Mouse (Mus musculus) forebrain, postnatal 0 days (tissue): ENCODE data around the gene Rarb. TPM values are rescaled to one million over a fixed set of nuclear protein-coding genes. Genes with fewer than 3 reads are reported as not detected.

ENCODE experiments used
- ATAC-seq: fragments of 200-750 bp; cut with Nextera tagmentation; 2 replicates; pipeline ENCODE4 v1.8.0; 2017; ENCODE audit warnings: mild to moderate bottlenecking, moderate library complexity
- DNase-seq: peaks from one replicate; pipeline ENCODE4 v3.0.0-alpha.2; 2015
- H3K27ac ChIP-seq: fragments of 300-500 bp; sonication (generic); 2 replicates; pipeline ENCODE4 v1.5.1; 2014; ENCODE audit warnings: low read depth, mild to moderate bottlenecking, antibody characterized with exemption, low read length, moderate library complexity, mixed read lengths
- H3K27me3 ChIP-seq: fragments of 300-500 bp; sonication (generic); 2 replicates; pipeline ENCODE4 v1.6.1; 2014; ENCODE audit warnings: mild to moderate bottlenecking, low read length, mixed read lengths; ENCODE audit not compliant: insufficient read depth
- H3K36me3 ChIP-seq: fragments of 300-500 bp; sonication (generic); 2 replicates; pipeline ENCODE4 v1.6.1; 2014; ENCODE audit warnings: mild to moderate bottlenecking, moderate library complexity; ENCODE audit not compliant: insufficient read depth
- H3K4me1 ChIP-seq: fragments of 300-500 bp; sonication (generic); 2 replicates; pipeline ENCODE4 v1.6.1; 2014; ENCODE audit warnings: antibody characterized with exemption; ENCODE audit not compliant: insufficient read depth
- H3K4me2 ChIP-seq: fragments of 300-500 bp; sonication (generic); 2 replicates; pipeline ENCODE4 v1.6.1; 2014; ENCODE audit warnings: low read depth, mild to moderate bottlenecking, moderate library complexity
- H3K4me3 ChIP-seq: fragments of 300-500 bp; sonication (generic); 2 replicates; pipeline ENCODE4 v1.5.1; 2014; ENCODE audit warnings: low read depth, low read length, mixed read lengths
- H3K9ac ChIP-seq: fragments of 300-500 bp; sonication (generic); 2 replicates; pipeline ENCODE4 v1.6.1; 2014; ENCODE audit warnings: mild to moderate bottlenecking
- H3K9me3 ChIP-seq: fragments of 300-500 bp; sonication (generic); 2 replicates; pipeline ENCODE4 v1.6.1; 2016; ENCODE audit warnings: low read length
- CTCF ChIP-seq: sonication (generic); IDR thresholded peaks from 2 replicates; pipeline ENCODE4 v1.5.1; 2016; ENCODE audit warnings: antibody characterized with exemption, control low read depth, low read depth
- WGBS: fragments of 180-500 bp; shearing (Covaris S2); extraction: QIAGEN DNeasy Blood & Tissue Kit; methylation state at CpG from one replicate; pipeline ENCODE4 v1.1.7; 2014; 5-methylcytosine and 5-hydroxymethylcytosine counted together
- polyA plus RNA-seq: library from polyadenylated mRNA; unstranded; fragments of >200 nt; fragmentation: Nextera tagmentation; extraction: Ambion mirVana; gene quantifications from 2 replicates; pipeline ENCODE4 v1.2.1, GENCODE M21; 2015
- total RNA-seq: library from RNA; depleted of rRNA; stranded (reverse); fragments of >200 nt; gene quantifications from 2 replicates; pipeline ENCODE4 v1.2.3, GENCODE M21; 2014

Rarb gene
- total and polyA plus RNA-seq, 2 experiments from 2014 or later = 20.6 to 34.9 TPM

DNA sequence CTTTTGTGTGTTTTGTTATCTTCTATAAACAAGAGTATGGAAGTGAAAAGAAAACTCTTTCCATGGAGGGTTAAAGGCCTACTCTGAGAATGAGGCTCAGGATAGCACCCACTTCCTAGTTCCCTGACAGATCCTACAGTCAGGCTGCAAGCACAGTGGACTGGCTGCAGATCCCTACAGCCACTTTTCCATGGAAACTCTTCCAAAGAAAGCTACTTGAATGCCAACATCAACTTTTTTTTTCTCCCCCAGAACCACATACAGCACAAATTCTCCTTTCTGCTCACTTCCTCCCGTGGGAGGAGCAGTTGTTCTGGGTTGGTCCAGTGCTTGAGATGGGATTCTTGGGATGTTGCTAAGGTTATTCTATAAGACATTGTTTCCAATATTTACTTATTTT, 66.3 kb downstream of the Rarb start:
- no peak overlapping the region for H3K4me2 ChIP-seq
- H3K4me3 ChIP-seq = no peak overlapping the region
- 69% methylated on average over 1 of the region's 1 CpGs for WGBS
- H3K9ac ChIP-seq = no peak overlapping the region
- no peaks in the 10 kb centered on the region for H3K36me3 ChIP-seq
- H3K27me3 ChIP-seq = no peaks in the 10 kb centered on the region
- H3K9me3 ChIP-seq = no peaks in the 10 kb centered on the region
- TF ChIP-seq CTCF = no peak
- ATAC-seq (no peak), DNase-seq (no peak)
- no peaks in the 10 kb centered on the region for H3K4me1 ChIP-seq
- no peak overlapping the region for H3K27ac ChIP-seq

DNA sequence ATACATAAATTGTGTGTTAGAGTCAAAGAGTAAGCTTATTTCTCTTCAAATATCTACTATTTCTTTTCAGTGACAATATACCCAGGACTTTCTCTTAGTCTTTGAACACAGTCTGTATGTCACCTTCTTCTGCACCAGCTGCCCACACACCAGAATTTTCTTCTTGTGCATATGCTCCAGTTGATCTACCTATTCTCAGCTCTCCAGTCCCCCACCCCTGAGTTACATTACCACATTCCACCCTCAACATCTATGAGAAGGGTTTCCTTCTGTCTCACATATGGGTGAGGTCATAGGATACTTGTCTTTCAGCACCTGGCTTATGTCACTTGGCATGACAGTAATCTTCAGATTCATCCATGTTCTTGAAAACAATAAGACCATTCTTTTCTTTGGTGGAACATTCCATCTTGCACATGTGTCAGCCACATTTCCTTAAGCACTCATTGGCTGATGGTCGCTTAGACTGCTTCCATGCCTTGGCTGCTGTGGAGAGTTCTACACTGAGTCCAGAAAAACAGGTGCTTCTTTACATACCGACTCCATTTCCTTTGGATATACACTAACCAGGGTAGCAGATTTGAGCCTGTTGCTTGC, 71.9 kb downstream of the Rarb start:
- H3K9me3 ChIP-seq = no peaks in the 10 kb centered on the region
- no peaks in the 10 kb centered on the region for H3K36me3 ChIP-seq
- DNase-seq = no peak
- TF ChIP-seq CTCF = no peak
- no peak overlapping the region for H3K27ac ChIP-seq
- H3K4me1 ChIP-seq = no peaks in the 10 kb centered on the region
- ATAC-seq = no peak
- no peak overlapping the region for H3K9ac ChIP-seq
- H3K4me3 ChIP-seq = no peak overlapping the region
- WGBS = 89% methylated on average over 2 of the region's 2 CpGs
- no peaks in the 10 kb centered on the region; the same call in 1 of the 2 replicates for H3K27me3 ChIP-seq
- no peak overlapping the region for H3K4me2 ChIP-seq

DNA sequence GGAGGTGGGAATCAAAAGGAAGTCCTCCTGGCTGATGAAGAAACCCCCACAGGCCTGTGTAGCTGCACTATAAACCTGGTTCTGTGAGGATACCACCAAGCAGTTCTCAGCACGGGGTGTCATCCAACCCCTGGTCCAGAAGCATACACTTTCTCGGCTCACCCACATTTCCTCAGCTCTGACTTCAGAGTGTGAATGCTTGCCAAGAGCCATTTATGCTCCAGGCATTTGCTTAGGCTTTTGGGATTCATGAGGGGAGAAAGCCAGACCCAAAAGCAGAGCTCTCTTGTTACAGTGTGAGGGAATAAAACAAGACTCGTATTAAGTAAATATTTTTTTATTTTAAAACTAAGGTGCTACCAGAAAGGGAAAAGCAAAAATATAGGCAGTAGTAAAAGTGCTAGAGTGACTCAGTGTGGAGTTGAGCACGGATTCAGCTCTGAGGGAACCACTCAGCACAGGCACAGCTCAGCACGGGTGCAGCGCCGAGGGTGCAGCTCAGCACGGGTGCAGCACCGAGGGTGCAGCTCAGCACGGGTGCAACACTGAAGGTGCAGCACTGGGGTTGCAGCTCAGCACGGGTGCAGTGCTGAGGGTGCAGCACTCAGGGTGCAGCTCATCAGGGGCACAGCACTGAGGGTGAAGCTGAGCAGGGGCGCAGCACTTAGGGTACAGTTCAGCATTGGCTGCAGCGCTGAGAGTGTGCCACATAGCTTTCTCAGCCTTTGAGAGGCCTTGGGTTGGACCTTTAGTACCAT, 77.8 kb downstream of the Rarb start:
- peak; percentile 16; the same call in 1 of the 2 replicates for ATAC-seq
- H3K27ac ChIP-seq = no peak overlapping the region
- WGBS = 75% methylated on average over 13 of the region's 13 CpGs

DNA sequence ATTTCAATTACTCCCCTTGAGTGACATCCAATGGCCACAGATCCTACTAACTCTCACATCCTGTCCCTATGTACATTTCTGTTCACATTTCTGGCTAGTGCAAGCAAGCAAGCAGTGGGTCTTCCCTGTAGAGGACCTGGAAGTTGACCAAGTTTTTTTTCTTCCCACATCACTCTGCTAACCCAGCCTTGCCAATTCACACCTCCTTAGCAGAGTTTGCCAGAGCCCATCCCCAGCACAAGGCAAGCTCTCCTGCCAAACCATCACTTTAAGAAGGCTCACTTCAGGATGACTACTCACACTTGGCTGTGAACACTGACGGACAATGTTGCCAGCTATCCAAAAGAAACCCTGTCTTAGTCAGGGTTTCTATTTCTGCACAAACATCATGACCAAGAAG, 80.4 kb downstream of the Rarb start:
- ATAC-seq (peak; percentile 50; the same call in 1 of the 2 replicates), DNase-seq (peak; percentile 45)
- no peak for TF ChIP-seq CTCF
- no peaks in the 10 kb centered on the region for H3K36me3 ChIP-seq
- no peak overlapping the region for H3K4me2 ChIP-seq
- 65% methylated on average over 1 of the region's 1 CpGs for WGBS
- H3K9ac ChIP-seq = no peak overlapping the region
- no peaks in the 10 kb centered on the region for H3K27me3 ChIP-seq
- no peak overlapping the region for H3K4me3 ChIP-seq
- peaks cover 4% of the 10 kb centered on the region; the same call in 1 of the 2 replicates for H3K4me1 ChIP-seq
- no peaks in the 10 kb centered on the region for H3K9me3 ChIP-seq
- H3K27ac ChIP-seq = no peak overlapping the region

More for the DNA sequence above, 77.8 kb downstream of the Rarb start:
- 0 out of 2 replicates have a peak, but pooled peaks cover under 1% of the 10 kb centered on the region for H3K4me1 ChIP-seq
- H3K9me3 ChIP-seq = no peaks in the 10 kb centered on the region
- no peaks in the 10 kb centered on the region for H3K36me3 ChIP-seq
- H3K4me2 ChIP-seq = no peak overlapping the region
- no peak overlapping the region for H3K4me3 ChIP-seq
- no peak overlapping the region for H3K9ac ChIP-seq
- DNase-seq = no peak
- H3K27me3 ChIP-seq = no peaks in the 10 kb centered on the region
- TF ChIP-seq CTCF = no peak

DNA sequence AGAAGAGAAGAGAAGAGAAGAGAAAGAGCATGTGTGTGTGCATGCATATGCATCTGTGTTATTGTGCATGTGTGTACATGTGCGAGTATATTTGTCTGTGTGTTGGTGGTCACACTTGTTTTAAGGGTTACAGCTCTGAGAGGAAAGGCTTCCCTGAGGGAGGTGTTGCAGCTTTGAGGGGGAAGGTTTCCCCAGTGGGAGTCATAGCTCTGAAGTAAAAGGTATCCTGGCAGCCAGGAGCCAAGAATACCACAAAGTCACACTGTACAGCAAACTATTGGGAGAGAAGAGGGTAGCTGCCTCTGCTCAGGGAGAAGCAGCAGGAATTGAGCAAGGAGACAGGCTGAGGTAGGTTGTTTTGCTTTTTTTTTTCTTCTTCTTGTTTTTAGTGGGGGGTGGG, 81.2 kb downstream of the Rarb start:
- WGBS = 100% methylated on average over 1 of the region's 1 CpGs
- ATAC-seq (no peak), DNase-seq (no peak)
- H3K27ac ChIP-seq = no peak overlapping the region
- no peak overlapping the region for H3K4me2 ChIP-seq
- no peaks in the 10 kb centered on the region for H3K9me3 ChIP-seq
- H3K9ac ChIP-seq = no peak overlapping the region
- H3K4me1 ChIP-seq = peaks cover 4% of the 10 kb centered on the region; the same call in 1 of the 2 replicates
- no peaks in the 10 kb centered on the region for H3K36me3 ChIP-seq
- no peak overlapping the region for H3K4me3 ChIP-seq
- no peak for TF ChIP-seq CTCF
- no peaks in the 10 kb centered on the region for H3K27me3 ChIP-seq

DNA sequence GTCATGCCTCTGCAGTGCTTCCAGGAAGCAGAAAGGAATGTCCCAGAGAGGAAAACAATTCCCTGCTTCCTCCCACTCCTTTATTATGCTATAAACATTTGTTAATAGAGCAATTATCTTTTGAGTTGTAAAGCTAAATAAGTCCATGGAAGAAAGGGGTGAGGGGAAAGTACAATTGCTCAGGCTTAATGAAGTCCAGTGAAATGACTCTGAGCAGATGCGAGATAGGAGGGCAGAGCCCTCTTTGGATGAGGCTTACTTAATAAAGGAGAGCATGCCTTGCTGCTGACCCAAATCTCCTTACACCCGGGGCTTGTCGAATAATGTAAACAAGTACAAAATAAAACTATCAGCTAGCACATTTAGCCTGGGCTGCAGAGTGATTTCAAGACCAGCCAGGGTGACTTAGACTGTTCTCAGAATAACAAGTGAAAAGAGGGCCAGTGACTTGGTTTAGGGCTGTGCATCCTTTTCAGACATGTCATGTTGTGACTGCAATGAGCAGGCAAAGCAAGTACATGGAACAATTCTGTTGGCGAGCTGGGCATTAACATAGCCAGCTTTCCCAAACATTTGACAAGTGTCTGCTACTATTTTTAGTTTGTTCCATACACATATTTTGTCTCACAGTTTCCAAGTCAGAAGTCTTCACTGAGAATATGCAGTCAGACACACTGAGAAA, 83.5 kb downstream of the Rarb start:
- peak; percentile 57 for ATAC-seq
- peaks cover 4% of the 10 kb centered on the region; the same call in 1 of the 2 replicates for H3K4me1 ChIP-seq
- H3K4me2 ChIP-seq = no peak overlapping the region
- no peak overlapping the region for H3K9ac ChIP-seq
- H3K27me3 ChIP-seq = no peaks in the 10 kb centered on the region
- no peak overlapping the region for H3K4me3 ChIP-seq
- H3K9me3 ChIP-seq = no peaks in the 10 kb centered on the region
- no peaks in the 10 kb centered on the region for H3K36me3 ChIP-seq
- DNase-seq = no peak
- no peak for TF ChIP-seq CTCF
- WGBS = 24% methylated on average over 4 of the region's 4 CpGs
- H3K27ac ChIP-seq = no peak overlapping the region
